Mouse (Mus musculus): ENCODE measurements around the gene Kpnb1.

DNA sequence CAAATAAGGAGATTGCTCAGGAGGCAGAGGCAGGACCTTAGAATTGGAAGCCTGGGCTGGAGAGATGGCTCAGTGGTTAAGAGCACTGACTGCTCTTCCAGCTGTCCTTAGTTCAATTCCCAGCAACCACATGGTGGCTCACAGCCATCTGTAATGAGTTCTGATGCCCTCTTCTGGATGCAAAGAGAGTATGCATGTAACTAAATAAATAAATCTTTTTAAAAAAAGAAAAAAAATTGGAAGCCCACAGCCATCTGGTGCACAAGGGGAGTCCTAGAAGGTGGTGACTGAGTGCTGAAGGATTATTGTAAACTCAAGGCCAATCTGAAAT is 4.9 kb upstream of the Kpnb1 start:
- TF ChIP-seq CTCF (IDR thresholded peaks at IDR 0.05; ENCODE audit: low read depth, low read length) (no peak), POLR2A (IDR thresholded peaks at IDR 0.05; ENCODE audit: borderline replicate concordance, low read depth, low read length) (no peak)

All from bone marrow macrophage, adult 2 months (primary cell).